Mouse (Mus musculus): ENCODE measurements at regions not wholly inside any gene's neighbourhood (a gene's known extent, or its start where the extent isn't known, plus 50 kb on each side); places are given as distances from the start of the nearest gene placed in this dataset.
"Not testable (repeated sequence)": the region's sequence is repeated elsewhere in the genome, so short reads cannot be mapped to it uniquely, and the experiment has no call there.

- DNase-seq (ENCODE audit: low spot score) = no peak
Measured at GRCm38 (mm10) chr1:95397188-95397587, 83.8 kb downstream of the Fam174a start.

GRCm38 (mm10) chr1:95399764-95400163 is 86.3 kb downstream of the Fam174a start:
- DNase-seq (ENCODE audit: low spot score) = no peak

GRCm38 (mm10) chr1:95422253-95422652 is 108.8 kb downstream of the Fam174a start:
- DNase-seq (ENCODE audit: low spot score) = no peak

GRCm38 (mm10) chr1:95425420-95425819 is 112.0 kb downstream of the Fam174a start:
- DNase-seq (ENCODE audit: low spot score) = no peak

- no peak for DNase-seq (ENCODE audit: low spot score)
Measured at GRCm38 (mm10) chr1:95437155-95437554, 123.7 kb downstream of the Fam174a start.

- no peak for DNase-seq (ENCODE audit: low spot score)
Measured at GRCm38 (mm10) chr1:95445541-95445940, 132.1 kb downstream of the Fam174a start.

GRCm38 (mm10) chr1:95448962-95449558 is 135.6 kb downstream of the Fam174a start:
- DNase-seq (ENCODE audit: low spot score) = no peak

- no peak for DNase-seq (ENCODE audit: low spot score)
Measured at GRCm38 (mm10) chr1:95450920-95451332, 137.5 kb downstream of the Fam174a start.

GRCm38 (mm10) chr1:95451755-95452154 is 138.3 kb downstream of the Fam174a start:
- DNase-seq (ENCODE audit: low spot score) = peak; percentile 37

GRCm38 (mm10) chr1:95454246-95454645 is 140.8 kb downstream of the Fam174a start:
- DNase-seq (ENCODE audit: low spot score) = no peak

GRCm38 (mm10) chr1:95459355-95459754 is 145.9 kb downstream of the Fam174a start:
- no peak for DNase-seq (ENCODE audit: low spot score)

- DNase-seq (ENCODE audit: low spot score) = no peak
Measured at GRCm38 (mm10) chr1:95468095-95468494, 154.7 kb downstream of the Fam174a start.

- no peak for DNase-seq (ENCODE audit: low spot score)
Measured at GRCm38 (mm10) chr1:95468772-95469171, 155.3 kb downstream of the Fam174a start.

GRCm38 (mm10) chr1:95470491-95470890 is 157.1 kb downstream of the Fam174a start:
- no peak for DNase-seq (ENCODE audit: low spot score)

- DNase-seq (ENCODE audit: low spot score) = no peak
Measured at GRCm38 (mm10) chr1:95493004-95493403, 174.4 kb downstream of the St8sia4 start.

- DNase-seq (ENCODE audit: low spot score) = not testable (repeated sequence)
Measured at GRCm38 (mm10) chr1:95500671-95501070, 166.7 kb downstream of the St8sia4 start.

- DNase-seq (ENCODE audit: low spot score) = no peak
Measured at GRCm38 (mm10) chr1:95508718-95509117, 158.7 kb downstream of the St8sia4 start.

- no peak for DNase-seq (ENCODE audit: low spot score)
Measured at GRCm38 (mm10) chr1:95528726-95529125, 138.6 kb downstream of the St8sia4 start.

- DNase-seq (ENCODE audit: low spot score) = no peak
Measured at GRCm38 (mm10) chr1:95531017-95531416, 136.4 kb downstream of the St8sia4 start.
